Mouse (Mus musculus): ENCODE results near the gene Tnfrsf11a. TPM values are rescaled to one million over a fixed set of nuclear protein-coding genes. Genes with fewer than 3 reads are reported as not detected.
"Not testable (repeated sequence)": the region's sequence is repeated elsewhere in the genome, so short reads cannot be mapped to it uniquely, and the experiment has no call there.

Tnfrsf11a gene
- total RNA-seq, 2 experiments from 2014 or later: 1.3 to 1.6 TPM

DNA sequence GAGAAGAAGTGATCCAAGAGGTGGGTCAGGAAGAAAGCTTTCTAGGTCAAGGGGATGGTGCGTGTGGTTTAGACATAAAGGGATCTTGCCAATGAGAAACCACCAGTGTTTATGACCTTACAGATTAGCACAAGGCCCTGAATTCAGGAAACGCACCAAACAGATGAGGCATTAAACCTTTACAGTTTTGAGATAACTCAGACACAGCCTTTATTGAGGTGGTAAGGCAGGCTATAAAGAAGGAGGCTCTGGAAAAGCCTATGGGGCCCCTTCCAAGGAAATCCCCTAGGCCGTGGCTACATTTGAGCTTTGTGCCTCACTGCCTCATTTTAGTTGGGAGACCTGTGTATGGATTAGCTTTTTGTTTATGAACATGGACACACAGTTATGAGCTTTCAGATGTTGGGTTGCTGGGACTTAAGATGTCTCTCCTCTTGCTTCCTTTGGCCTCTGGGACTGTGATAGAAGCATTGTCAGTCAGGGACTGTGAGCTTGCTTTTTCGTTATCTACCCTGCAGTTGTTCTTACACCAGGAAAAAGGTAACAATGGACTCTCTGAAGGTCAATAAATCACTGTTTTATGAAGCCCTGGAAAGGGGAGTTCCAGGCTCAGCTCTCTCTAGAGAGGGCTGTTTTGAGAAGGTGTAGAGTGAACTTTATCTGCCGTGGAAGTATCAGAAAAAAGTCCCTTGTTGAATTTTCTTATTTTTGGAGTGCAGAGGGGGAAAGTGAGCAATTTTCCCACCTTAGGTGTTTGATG, 3.9 kb downstream of the Tnfrsf11a start:
- ATAC-seq (replicated peaks; ENCODE audit: low FRiP score, poor library complexity, severe bottlenecking): no peak

DNA sequence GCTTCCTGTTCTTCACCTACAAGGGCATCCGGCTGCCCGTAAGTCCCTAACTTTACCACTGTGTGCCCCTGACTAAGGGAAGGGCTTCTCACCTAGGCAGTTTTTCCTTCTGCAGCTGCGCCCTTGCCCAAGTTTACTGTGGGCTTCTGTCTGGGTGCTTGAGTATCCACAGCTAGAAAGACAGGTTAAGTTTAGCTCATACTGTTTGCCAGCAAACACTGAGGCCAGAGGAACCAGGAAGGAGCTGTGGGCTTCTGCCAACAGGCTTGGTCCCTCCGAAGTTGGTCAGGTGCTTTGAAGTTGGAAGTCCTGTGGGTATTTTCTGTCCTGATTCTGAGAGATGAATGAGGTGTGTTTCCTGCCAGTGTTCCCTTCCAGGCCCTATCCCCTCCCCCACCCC, 4.6 kb downstream of the Tnfrsf11a start:
- ATAC-seq (replicated peaks; ENCODE audit: low FRiP score, poor library complexity, severe bottlenecking): no peak

- ATAC-seq (replicated peaks; ENCODE audit: low FRiP score, poor library complexity, severe bottlenecking): no peak
Measured at GRCm38 (mm10) chr1:105786731-105787357, 6.3 kb downstream of the Tnfrsf11a start.

DNA sequence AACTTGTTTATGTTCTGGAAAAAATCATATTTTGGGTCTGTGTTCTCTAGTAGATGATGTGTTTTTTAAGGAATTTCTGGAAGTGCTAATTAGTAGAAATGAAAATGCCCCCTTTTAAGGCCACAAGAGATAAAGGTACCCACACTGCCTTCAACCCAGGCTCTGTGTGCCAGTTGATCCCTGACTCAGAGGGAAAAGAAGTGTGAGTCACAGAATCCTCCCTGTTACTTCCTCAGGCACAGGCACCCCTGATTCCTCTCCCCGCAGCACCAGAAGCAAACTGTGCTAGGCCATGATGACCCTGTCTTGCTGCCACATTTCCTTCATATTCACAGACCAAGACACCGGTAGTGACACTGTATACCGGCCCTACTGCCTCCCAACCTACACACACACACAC, 9.6 kb downstream of the Tnfrsf11a start:
- ATAC-seq (replicated peaks; ENCODE audit: low FRiP score, poor library complexity, severe bottlenecking): no peak

GRCm38 (mm10) chr1:105794670-105795069, 14.2 kb downstream of the Tnfrsf11a start:
- ATAC-seq (replicated peaks; ENCODE audit: low FRiP score, poor library complexity, severe bottlenecking): no peak

- no peak for ATAC-seq (replicated peaks; ENCODE audit: low FRiP score, poor library complexity, severe bottlenecking)
Measured at GRCm38 (mm10) chr1:105795705-105796104, 15.2 kb downstream of the Tnfrsf11a start.

GRCm38 (mm10) chr1:105800570-105800969, 20.1 kb downstream of the Tnfrsf11a start:
- ATAC-seq (replicated peaks; ENCODE audit: low FRiP score, poor library complexity, severe bottlenecking): no peak

DNA sequence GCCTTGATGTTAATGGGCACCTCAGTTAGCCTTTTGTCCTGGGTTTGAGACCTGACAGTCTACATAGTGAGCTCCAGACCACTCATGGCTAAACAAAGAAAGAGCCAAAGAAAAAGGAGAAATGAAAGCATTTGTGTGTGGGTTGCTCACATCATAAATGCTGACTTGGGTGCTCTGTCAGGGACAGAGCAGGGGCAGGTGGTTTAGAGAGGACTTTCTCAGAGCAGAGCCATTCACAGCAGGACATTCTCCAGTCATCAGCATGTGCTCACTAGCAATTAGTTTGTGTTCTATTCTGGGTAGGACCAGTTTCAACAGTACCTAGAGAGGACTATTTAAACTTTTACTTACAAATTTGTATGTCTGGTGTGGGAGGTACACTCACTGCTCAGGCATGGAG, 20.7 kb downstream of the Tnfrsf11a start:
- ATAC-seq (replicated peaks; ENCODE audit: low FRiP score, poor library complexity, severe bottlenecking): no peak

DNA sequence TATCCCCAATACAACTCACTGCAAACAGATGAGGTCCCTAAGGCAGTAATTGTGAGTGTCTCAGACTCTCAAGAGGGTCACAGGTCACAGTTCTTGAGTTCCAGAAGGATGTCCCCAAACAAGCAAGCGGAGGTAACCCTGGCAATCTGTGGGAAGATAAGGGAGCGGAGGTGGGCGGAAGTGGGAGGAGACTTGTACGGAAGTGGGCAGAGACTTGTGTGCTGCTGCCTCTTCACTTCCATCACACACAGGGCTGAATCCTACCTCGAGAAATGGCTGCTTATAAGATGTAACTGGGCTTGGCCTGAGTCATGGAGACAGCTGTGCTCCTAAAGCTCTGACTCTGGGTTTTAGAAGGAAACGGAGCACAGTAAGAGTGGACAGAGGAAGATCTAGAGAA, 22.4 kb downstream of the Tnfrsf11a start:
- no peak for ATAC-seq (replicated peaks; ENCODE audit: low FRiP score, poor library complexity, severe bottlenecking)

DNA sequence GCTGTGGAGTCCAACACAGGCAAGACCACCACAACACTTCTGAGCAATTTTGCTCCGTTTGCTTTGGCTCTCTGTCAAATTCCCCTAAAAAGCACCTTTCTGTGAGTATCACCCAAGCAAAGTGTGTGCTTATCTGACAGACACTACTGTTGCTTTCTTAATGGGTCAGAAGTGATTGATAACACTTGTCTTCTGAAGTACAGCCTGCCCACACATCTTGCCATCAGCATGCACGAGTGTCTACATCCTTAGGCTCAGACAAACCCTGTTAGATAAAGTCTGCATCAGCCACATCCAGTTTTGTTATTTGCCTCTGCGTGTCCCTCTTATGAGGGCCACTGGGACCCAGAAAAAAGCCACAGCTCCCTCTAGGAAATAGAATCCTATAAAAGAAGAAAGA, 23.8 kb downstream of the Tnfrsf11a start:
- ATAC-seq (replicated peaks; ENCODE audit: low FRiP score, poor library complexity, severe bottlenecking): no peak

DNA sequence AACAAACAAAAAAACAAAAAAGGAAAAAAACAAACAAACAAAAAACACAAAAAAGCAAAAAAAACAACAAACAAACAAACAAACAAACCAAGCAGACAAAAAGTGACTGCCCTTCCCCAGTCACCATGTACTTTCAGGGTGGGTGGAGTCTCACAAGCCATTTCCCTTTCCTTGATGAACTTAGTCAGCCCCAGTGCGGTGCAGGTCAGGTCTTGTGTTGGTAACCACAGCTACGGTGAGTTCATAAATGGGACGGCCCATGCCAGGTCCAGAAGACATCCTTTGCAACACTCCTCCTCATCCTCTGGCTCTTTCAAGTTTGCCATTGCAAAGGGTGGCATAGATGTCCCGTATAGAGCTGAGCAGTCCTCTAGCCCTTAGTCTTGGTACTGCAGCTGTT, 25.0 kb downstream of the Tnfrsf11a start:
- no peak for ATAC-seq (replicated peaks; ENCODE audit: low FRiP score, poor library complexity, severe bottlenecking)

DNA sequence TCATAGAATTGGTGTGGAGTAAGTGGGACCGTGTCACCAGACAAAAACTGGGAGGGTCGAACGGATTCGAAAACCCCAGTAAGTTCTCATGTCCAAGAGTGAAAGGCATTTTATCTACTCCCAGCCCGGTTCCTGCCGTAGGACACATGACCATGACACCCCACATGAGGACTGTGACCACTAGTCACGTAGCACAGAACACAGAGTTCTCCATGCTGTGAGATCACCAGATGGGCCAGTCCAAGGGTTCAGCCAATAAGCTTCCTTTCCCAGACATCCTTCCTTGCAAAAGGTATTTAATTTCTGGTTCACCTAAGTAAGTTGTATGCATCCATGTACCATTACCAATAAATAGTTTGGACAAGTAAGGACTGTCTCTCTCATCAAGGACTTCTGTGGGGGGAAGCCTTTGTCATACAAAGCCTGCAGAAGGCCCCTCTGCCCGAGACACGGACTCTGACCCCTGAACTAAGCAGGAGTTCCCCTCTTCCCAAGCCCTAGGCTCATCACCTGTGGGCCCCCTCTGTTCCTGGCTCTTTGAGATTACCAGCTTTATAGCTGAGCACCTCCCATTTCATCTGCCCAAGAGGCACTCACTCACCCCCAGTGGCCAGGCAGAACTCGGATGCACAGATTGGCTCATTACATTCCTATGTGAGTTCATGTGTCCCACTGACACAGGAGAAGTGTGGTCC, 26.7 kb downstream of the Tnfrsf11a start:
- no peak for ATAC-seq (replicated peaks; ENCODE audit: low FRiP score, poor library complexity, severe bottlenecking)

DNA sequence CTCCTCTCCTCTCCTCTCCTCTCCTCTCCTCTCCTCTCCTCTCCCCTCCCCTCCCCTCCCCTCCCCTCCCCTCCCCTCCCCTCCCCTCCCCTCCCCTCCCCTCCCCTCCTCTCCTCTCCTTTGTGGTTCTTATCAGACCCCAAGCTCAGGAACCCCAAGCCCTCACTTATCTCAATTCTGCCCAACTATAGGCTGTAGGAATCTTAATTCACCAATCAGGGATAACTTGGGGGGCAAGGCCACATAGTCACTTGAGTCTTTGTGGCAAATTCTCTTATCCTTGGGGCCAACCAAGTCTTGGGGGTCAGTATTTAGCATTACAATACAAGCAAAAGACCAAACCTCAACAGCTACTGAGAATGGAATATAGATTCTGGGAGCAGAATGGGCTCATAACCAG, 31.5 kb downstream of the Tnfrsf11a start:
- ATAC-seq (replicated peaks; ENCODE audit: low FRiP score, poor library complexity, severe bottlenecking): not testable (repeated sequence)

DNA sequence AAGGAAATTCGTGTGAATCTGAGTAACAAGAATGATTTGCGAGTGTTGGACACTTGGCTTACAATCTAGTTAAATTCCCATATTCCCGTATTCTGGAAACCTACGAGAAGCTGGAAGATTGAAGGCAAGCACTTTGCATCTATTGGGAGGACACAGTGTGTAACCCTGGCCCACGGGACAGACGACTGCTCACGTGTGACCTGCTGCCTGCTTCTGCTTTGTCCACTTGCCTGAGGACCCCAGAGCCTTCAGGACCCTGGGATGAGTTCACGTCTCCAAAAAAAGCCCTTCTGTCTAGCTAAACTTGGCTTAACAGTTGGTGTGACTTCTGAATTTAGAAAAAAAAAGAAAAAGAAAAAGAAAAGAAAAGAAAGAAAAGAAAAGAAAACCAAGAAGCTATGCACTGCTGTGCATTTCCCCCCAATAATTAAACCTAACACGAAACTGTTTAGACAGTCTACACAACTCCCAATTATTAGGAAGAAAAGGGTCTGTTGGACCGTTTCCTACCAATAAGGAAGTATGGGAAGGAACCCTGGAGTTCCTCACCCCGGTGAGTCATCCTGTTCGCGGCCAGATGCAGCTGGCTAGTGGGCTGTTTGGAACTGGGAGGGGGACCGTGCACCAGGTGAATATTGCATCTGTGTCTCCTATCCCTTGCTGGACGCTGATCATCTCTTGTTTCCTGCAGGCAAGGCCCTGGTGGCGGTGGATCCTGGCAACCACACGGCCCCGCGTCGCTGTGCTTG, 32.6 kb downstream of the Tnfrsf11a start:
- ATAC-seq (replicated peaks; ENCODE audit: low FRiP score, poor library complexity, severe bottlenecking): no peak

GRCm38 (mm10) chr1:105813709-105814061, 33.2 kb downstream of the Tnfrsf11a start:
- no peak for ATAC-seq (replicated peaks; ENCODE audit: low FRiP score, poor library complexity, severe bottlenecking)

- ATAC-seq (replicated peaks; ENCODE audit: low FRiP score, poor library complexity, severe bottlenecking): no peak
Measured at GRCm38 (mm10) chr1:105814402-105815270, 34.1 kb downstream of the Tnfrsf11a start.

- ATAC-seq (replicated peaks; ENCODE audit: low FRiP score, poor library complexity, severe bottlenecking): no peak
Measured at GRCm38 (mm10) chr1:105815310-105815709, 34.8 kb downstream of the Tnfrsf11a start.

DNA sequence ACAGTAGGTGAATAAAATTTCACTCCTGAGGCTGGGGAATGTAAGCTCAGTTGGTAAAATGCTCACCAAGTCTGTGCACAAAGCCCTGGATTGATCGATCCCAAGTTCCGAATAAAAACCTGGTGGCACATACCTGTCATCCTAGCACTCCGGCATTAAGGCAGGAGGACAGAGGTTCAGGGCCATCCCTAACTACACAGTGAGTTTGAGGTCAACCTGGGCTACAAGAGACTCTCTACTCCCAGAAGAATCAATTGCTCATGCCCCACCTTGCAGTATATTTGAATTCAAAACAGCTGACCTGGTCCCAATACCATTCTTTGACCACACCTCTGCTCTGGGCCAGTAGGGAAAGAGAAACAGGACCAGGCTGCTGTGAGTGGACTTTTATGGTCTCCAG, 35.2 kb downstream of the Tnfrsf11a start:
- no peak for ATAC-seq (replicated peaks; ENCODE audit: low FRiP score, poor library complexity, severe bottlenecking)

- no peak for ATAC-seq (replicated peaks; ENCODE audit: low FRiP score, poor library complexity, severe bottlenecking)
Measured at GRCm38 (mm10) chr1:105819031-105819430, 38.5 kb downstream of the Tnfrsf11a start.
